Mouse (Mus musculus): ENCODE results near the gene Ror1. TPM values are rescaled to one million over a fixed set of nuclear protein-coding genes. Genes with fewer than 3 reads are reported as not detected.

Gene Ror1
- polyA plus RNA-seq, 1 experiment, result 2.6 TPM

- DNase-seq, result no peak
- H3K4me3 ChIP-seq (replicated peaks; ENCODE audit: extremely low read depth, low read depth, low read length), result no peak overlapping the region
- no peak for TF ChIP-seq CTCF (IDR thresholded peaks at IDR 0.05; ENCODE audit: insufficient read depth, low read length)
- no peak for TF ChIP-seq POLR2A (IDR thresholded peaks at IDR 0.05; ENCODE audit: borderline replicate concordance, extremely low read depth, low read depth, low read length)
- WGBS, result 54% methylated on average over 6 of the region's 6 CpGs
- no peaks in the 10 kb centered on the region; the same call in 1 of the 2 replicates for H3K4me1 ChIP-seq (ENCODE audit: control insufficient read depth, insufficient read depth, low read length)
Measured at GRCm38 (mm10) chr4:100271736-100272127, 176.1 kb downstream of the Ror1 start.

GRCm38 (mm10) chr4:100273356-100273755, 177.8 kb downstream of the Ror1 start:
- 83% methylated on average over 3 of the region's 3 CpGs for WGBS
- no peak overlapping the region for H3K4me3 ChIP-seq (replicated peaks; ENCODE audit: extremely low read depth, low read depth, low read length)
- no peaks in the 10 kb centered on the region; the same call in 1 of the 2 replicates for H3K4me1 ChIP-seq (ENCODE audit: control insufficient read depth, insufficient read depth, low read length)
- TF ChIP-seq CTCF (IDR thresholded peaks at IDR 0.05; ENCODE audit: insufficient read depth, low read length) (no peak), POLR2A (IDR thresholded peaks at IDR 0.05; ENCODE audit: borderline replicate concordance, extremely low read depth, low read depth, low read length) (no peak)
- no peak for DNase-seq

DNA sequence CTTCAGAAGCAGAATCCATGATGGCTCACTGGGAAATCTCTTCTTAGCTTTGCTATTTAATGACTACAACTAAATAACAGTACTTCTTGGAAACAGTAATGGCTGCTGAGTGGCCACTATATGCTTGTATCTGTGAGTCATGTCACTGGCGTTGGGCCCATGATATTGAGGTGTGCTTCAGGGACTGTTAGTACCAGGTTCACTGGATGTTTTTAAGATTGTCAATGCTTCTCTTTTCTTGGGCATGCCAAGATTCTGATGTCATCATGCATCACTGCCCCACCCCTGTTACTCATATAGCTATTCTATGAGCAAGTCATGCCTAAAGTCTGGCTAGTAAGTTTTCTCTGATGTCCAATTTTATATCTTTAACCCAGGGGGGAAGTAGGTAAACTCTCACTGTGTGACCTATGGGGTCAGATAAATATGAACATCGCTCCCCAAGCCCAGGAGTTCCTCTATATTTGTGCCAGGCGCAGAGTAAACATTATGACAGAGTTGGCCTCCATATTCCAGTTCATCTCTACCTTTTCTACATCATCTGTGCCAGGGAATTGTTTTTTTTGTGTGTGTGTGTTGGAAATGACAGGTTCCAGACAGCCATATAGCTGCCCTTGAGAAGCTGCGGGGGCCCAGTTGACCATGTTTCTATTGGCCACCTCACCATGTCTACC, 178.4 kb downstream of the Ror1 start:
- no peak for DNase-seq
- 96% methylated on average over 4 of the region's 4 CpGs for WGBS
- Histone ChIP-seq H3K4me3 (replicated peaks; ENCODE audit: extremely low read depth, low read depth, low read length) (no peak overlapping the region), H3K4me1 (ENCODE audit: control insufficient read depth, insufficient read depth, low read length) (no peaks in the 10 kb centered on the region; the same call in 1 of the 2 replicates)
- TF ChIP-seq CTCF (IDR thresholded peaks at IDR 0.05; ENCODE audit: insufficient read depth, low read length) (no peak), POLR2A (IDR thresholded peaks at IDR 0.05; ENCODE audit: borderline replicate concordance, extremely low read depth, low read depth, low read length) (no peak)

- H3K4me1 ChIP-seq (ENCODE audit: control insufficient read depth, insufficient read depth, low read length), result no peaks in the 10 kb centered on the region
- TF ChIP-seq POLR2A (IDR thresholded peaks at IDR 0.05; ENCODE audit: borderline replicate concordance, extremely low read depth, low read depth, low read length) (no peak), CTCF (IDR thresholded peaks at IDR 0.05; ENCODE audit: insufficient read depth, low read length) (no peak)
- 60% methylated on average over 7 of the region's 7 CpGs for WGBS
- no peak for DNase-seq
- H3K4me3 ChIP-seq (replicated peaks; ENCODE audit: extremely low read depth, low read depth, low read length), result no peak overlapping the region
Measured at GRCm38 (mm10) chr4:100276482-100276881, 180.9 kb downstream of the Ror1 start.

GRCm38 (mm10) chr4:100276970-100277369, 181.4 kb downstream of the Ror1 start:
- DNase-seq, result no peak
- WGBS, result 56% methylated on average over 1 of the region's 1 CpGs
- no peak overlapping the region for H3K4me3 ChIP-seq (replicated peaks; ENCODE audit: extremely low read depth, low read depth, low read length)
- no peak for TF ChIP-seq POLR2A (IDR thresholded peaks at IDR 0.05; ENCODE audit: borderline replicate concordance, extremely low read depth, low read depth, low read length)
- TF ChIP-seq CTCF (IDR thresholded peaks at IDR 0.05; ENCODE audit: insufficient read depth, low read length), result no peak
- H3K4me1 ChIP-seq (ENCODE audit: control insufficient read depth, insufficient read depth, low read length), result no peaks in the 10 kb centered on the region

- DNase-seq, result no peak
- no peak for TF ChIP-seq POLR2A (IDR thresholded peaks at IDR 0.05; ENCODE audit: borderline replicate concordance, extremely low read depth, low read depth, low read length)
- TF ChIP-seq CTCF (IDR thresholded peaks at IDR 0.05; ENCODE audit: insufficient read depth, low read length), result no peak
- Histone ChIP-seq H3K4me1 (ENCODE audit: control insufficient read depth, insufficient read depth, low read length) (no peaks in the 10 kb centered on the region), H3K4me3 (replicated peaks; ENCODE audit: extremely low read depth, low read depth, low read length) (no peak overlapping the region)
- 71% methylated on average over 8 of the region's 8 CpGs for WGBS
Measured at GRCm38 (mm10) chr4:100283171-100283880, 187.7 kb downstream of the Ror1 start.

GRCm38 (mm10) chr4:100284528-100284927, 188.9 kb downstream of the Ror1 start:
- no peaks in the 10 kb centered on the region for H3K4me1 ChIP-seq (ENCODE audit: control insufficient read depth, insufficient read depth, low read length)
- DNase-seq, result no peak
- TF ChIP-seq CTCF (IDR thresholded peaks at IDR 0.05; ENCODE audit: insufficient read depth, low read length) (no peak), POLR2A (IDR thresholded peaks at IDR 0.05; ENCODE audit: borderline replicate concordance, extremely low read depth, low read depth, low read length) (no peak)
- no peak overlapping the region for H3K4me3 ChIP-seq (replicated peaks; ENCODE audit: extremely low read depth, low read depth, low read length)
- whole genome bisulfite sequencing, result 86% methylated on average over 6 of the region's 6 CpGs

DNA sequence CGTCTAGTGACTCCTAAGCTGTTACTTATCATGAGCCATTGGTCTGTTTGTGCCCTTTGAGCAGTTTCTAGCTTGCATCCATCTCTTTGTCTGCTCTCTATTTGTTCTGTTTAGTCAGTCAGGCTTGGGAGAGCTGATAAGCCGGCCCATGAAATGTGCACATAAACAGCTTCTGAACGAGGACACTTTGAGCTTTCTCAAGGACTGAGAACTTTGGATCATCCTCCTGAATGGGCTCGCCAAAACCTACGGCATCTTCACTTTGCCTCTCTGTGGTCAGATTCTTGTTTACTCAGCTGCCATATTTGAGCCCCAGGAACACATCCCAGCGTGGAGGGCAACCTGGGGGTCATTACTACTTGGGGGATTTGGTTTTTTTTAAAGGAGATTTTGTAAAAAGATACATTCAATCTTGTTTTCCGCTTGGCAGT, 190.5 kb downstream of the Ror1 start:
- Histone ChIP-seq H3K4me3 (replicated peaks; ENCODE audit: extremely low read depth, low read depth, low read length) (no peak overlapping the region), H3K4me1 (ENCODE audit: control insufficient read depth, insufficient read depth, low read length) (no peaks in the 10 kb centered on the region; the same call in 1 of the 2 replicates)
- no peak for DNase-seq
- TF ChIP-seq POLR2A (IDR thresholded peaks at IDR 0.05; ENCODE audit: borderline replicate concordance, extremely low read depth, low read depth, low read length), result no peak
- 69% methylated on average over 7 of the region's 7 CpGs for whole genome bisulfite sequencing

- Histone ChIP-seq H3K4me1 (ENCODE audit: control insufficient read depth, insufficient read depth, low read length) (no peaks in the 10 kb centered on the region; the same call in 1 of the 2 replicates), H3K4me3 (replicated peaks; ENCODE audit: extremely low read depth, low read depth, low read length) (no peak overlapping the region)
- no peak for DNase-seq
- TF ChIP-seq CTCF (IDR thresholded peaks at IDR 0.05; ENCODE audit: insufficient read depth, low read length) (no peak), POLR2A (IDR thresholded peaks at IDR 0.05; ENCODE audit: borderline replicate concordance, extremely low read depth, low read depth, low read length) (no peak)
Measured at GRCm38 (mm10) chr4:100286800-100287199, 191.2 kb downstream of the Ror1 start.

DNA sequence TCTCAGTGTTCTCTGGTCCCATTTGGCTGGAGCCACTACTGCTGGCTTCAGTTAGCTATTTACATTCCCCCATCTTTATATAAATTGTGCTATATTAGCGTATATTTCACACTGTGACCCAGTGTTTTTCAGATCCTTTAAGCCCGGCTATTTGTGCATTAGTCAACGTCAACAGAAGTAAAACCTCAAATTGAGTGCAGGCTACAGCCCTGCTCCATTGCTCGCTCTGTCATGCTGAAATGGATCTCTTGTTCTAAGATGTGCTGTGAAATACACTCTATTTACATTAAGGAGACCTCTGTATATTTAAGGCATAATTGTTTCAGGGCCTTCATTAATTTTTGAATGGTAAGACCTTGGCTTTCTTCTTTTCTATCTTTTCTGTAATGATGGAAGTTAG, 192.2 kb downstream of the Ror1 start:
- H3K4me3 ChIP-seq (replicated peaks; ENCODE audit: extremely low read depth, low read depth, low read length), result no peak overlapping the region
- H3K4me1 ChIP-seq (ENCODE audit: control insufficient read depth, insufficient read depth, low read length), result peaks cover 2% of the 10 kb centered on the region
- TF ChIP-seq POLR2A (IDR thresholded peaks at IDR 0.05; ENCODE audit: borderline replicate concordance, extremely low read depth, low read depth, low read length), result no peak
- TF ChIP-seq CTCF (IDR thresholded peaks at IDR 0.05; ENCODE audit: insufficient read depth, low read length), result no peak
- no peak for DNase-seq
- 91% methylated on average over 4 of the region's 4 CpGs for WGBS

All from lung, adult 2 months (tissue).